Mouse (Mus musculus) thymus, adult 2 months (tissue): ENCODE results near the gene Lonp2.

Experiments used
- CTCF ChIP-seq: fragments of 200-500 bp; IDR thresholded peaks from 2 replicates; pipeline ENCODE4 v1.5.1; 2012; ENCODE audit warnings: mild to moderate bottlenecking, control low read depth, low read length, moderate library complexity, borderline replicate concordance; ENCODE audit not compliant: control insufficient read depth, poor library complexity, insufficient read depth; ENCODE audit errors: extremely low read depth
- POLR2A ChIP-seq: fragments of 200-500 bp; IDR thresholded peaks from 2 replicates; pipeline ENCODE4 v1.6.1; 2012; ENCODE audit warnings: mild to moderate bottlenecking, low read length, control low read depth, moderate library complexity; ENCODE audit not compliant: control insufficient read depth, poor library complexity, insufficient read depth; ENCODE audit errors: extremely low read depth

DNA sequence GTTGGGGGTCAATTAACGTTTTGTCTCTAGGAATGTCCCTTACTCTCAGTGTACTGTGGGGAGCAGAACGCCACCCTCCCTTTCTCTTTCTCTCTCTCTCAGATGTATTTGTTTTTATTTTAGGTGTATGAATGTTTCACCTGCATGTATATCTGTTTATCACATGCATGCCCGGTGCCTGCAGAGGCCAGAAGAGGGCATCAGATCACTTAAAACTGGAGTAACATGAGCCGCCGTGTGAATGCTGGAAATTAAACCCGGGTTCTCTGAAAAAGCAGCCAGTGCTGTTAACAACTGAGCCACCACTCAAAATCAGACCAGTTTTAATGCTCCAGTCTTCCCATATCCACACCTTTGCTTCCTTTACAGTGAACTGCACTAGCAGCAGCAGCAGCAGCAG lies 37.2 kb upstream of the Lonp2 start:
- no peak for TF ChIP-seq CTCF
- TF ChIP-seq POLR2A: no peak
